Mouse (Mus musculus) thymus, adult 18-20 months (tissue): ENCODE data around the gene Kcnj4.

Experiments
- DNase-seq, 2 experiments: peaks; one replicate each; pipeline ENCODE4 v3.0.0; 2022; ENCODE audit warnings: mixed read lengths in 2 of 2

The Kcnj4 gene

DNA sequence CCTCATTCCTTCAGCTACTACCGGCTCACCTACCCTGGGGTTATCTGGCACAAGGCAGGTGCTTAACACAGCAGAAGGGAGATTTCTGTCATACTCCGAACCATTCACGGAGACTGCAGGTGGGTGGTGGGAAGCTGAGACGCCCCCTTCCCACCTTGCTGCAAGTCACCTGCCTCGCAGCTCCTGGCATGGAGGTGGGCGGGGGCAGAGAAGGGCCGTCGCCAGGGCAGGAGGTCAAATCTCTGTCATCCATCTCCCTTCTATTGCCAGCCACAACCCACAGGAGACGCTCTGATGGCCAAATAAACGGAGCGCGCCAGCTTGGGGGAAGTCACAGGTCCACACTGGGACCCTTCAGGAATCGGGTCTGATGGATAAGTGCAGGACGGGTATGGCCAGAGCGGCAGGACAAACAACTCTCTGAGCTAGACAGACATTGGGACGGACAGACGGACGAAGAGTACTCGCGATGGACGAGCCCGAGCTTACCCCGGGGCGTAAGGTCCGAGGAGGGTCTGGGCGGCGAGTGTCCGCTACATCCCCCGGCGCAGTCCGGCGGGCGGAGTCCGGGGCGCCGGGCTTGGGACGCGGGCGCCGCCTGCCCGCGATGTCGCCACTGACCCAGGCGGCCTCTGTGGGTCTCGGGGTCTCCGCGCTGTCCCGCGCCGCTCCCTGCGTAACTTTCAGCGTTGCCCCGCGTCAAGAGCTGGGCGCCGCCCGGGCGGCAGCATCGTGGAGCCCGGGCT, at the start of gene Kcnj4:
Gene Kcnj4 (minus strand): TSS at position 535 of the 746 bp plus-strand sequence.
- DNase-seq = no peak

DNA sequence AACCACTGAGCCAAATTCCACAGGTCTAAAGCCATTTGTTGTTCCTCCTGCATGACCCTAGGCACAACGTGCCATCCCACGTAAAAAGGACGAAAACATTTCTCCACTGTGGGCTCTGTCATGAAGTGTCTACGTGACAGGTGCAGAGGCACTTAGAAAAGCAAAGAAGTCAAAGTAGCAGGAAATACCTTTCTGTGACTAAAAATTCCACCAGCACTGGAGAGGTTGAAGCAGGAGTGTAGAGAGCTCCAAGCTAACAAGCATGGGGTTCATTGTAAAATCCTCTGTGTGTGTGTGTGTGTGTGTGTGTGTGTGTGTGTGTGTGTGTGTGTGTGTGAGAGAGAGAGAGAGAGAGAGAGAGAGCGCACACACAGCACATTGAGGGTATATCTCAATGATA, 47.5 kb upstream of the Kcnj4 start:
- no peak for DNase-seq

DNA sequence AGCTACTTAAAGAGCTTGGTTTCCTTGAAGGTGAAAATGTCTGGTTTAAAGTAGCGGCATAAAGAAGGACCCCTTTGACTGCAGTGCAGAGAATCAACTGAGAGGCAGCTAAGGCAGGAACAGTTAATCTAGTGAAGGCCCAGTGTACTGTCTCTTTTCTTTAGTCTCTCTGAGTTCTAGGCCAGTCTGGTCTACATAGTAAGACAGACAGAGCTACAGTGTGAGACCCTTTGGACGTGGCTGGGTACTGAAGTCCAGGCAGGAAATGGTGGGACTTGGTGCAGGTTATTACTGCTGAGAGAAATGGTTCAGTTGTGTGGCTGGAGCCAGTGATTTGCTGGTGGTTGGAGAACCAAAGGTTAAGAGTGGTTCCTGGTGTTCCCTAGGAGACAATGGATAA, 43.2 kb upstream of the Kcnj4 start:
- DNase-seq = no peak

GRCm38 (mm10) chr15:79547289-79547820, 42.3 kb upstream of the Kcnj4 start:
- peak; percentile 27 to 28 for DNase-seq

GRCm38 (mm10) chr15:79546410-79547288, 41.6 kb upstream of the Kcnj4 start, which contains the start of gene Ddx17:
Gene Ddx17 (minus strand): TSS chr15:79546741.
- DNase-seq = peak; percentile 91 to 93

GRCm38 (mm10) chr15:79545921-79546399, 40.9 kb upstream of the Kcnj4 start:
- peak in 1 of 2 experiments; percentile 33 for DNase-seq

GRCm38 (mm10) chr15:79545496-79545895, 40.5 kb upstream of the Kcnj4 start:
- no peak for DNase-seq

- DNase-seq = no peak
These were observed 38.9 kb upstream of the Kcnj4 start for GRCm38 (mm10) chr15:79543968-79544367.

DNA sequence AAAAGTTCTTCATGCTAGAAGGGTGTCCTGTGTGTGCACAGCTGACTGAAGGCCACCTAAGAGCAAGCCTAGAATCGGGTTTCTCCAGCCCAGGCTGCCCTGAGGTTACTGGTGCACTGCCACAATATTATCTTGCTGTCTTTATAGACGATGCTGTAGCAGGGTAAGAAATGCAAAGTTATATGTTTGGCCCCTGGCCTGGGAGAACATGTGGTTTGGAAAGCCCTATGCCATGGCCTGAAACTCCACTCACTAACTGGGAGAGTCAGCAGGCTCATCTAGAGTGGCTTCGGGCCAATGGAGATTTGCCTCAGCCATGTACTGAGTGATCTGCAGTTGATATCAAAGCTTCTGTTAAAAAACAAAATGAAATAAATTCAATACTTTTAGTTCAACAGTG, 28.8 kb upstream of the Kcnj4 start:
- no peak for DNase-seq

DNA sequence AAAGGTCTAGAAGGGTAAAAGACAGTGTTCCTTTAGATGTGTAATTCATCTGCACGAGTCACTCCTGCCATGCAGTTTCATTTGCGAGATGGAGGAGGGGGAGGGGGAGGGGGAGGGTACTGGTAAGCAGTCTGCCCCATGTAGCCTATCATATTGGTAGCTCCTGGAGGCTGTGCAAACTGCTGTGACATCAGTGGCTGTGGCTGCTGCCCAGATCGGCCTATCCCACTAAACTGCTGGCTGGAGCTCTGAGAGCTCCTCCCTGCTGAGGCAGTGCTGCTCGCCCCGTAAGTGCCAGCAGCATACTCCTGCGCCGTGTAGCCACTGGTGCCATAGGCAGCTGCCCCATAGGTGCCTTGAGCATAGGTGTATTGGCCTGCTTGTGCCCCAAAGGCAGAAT, 24.9 kb upstream of the Kcnj4 start:
- DNase-seq = no peak

GRCm38 (mm10) chr15:79527991-79528639, 23.1 kb upstream of the Kcnj4 start:
- DNase-seq = no peak

GRCm38 (mm10) chr15:79527192-79527591, 22.2 kb upstream of the Kcnj4 start:
- no peak for DNase-seq

- no peak for DNase-seq
These were observed 21.1 kb upstream of the Kcnj4 start for GRCm38 (mm10) chr15:79525979-79526768.

DNA sequence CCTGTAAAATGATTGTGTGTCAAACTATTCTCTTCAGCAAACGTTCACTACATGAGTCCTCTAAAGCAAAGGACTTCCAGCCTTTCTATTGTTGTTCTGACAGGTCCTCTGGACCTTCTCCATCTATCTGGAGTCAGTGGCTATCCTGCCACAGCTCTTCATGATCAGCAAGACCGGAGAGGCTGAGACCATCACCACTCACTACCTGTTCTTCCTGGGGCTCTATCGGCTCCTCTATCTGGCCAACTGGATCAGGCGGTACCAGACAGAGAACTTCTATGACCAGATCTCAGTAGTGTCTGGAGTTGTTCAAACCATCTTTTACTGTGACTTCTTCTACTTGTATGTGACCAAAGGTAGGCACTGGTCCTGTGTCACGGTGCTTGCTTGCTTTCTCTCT, 20.5 kb upstream of the Kcnj4 start:
- DNase-seq = no peak

DNA sequence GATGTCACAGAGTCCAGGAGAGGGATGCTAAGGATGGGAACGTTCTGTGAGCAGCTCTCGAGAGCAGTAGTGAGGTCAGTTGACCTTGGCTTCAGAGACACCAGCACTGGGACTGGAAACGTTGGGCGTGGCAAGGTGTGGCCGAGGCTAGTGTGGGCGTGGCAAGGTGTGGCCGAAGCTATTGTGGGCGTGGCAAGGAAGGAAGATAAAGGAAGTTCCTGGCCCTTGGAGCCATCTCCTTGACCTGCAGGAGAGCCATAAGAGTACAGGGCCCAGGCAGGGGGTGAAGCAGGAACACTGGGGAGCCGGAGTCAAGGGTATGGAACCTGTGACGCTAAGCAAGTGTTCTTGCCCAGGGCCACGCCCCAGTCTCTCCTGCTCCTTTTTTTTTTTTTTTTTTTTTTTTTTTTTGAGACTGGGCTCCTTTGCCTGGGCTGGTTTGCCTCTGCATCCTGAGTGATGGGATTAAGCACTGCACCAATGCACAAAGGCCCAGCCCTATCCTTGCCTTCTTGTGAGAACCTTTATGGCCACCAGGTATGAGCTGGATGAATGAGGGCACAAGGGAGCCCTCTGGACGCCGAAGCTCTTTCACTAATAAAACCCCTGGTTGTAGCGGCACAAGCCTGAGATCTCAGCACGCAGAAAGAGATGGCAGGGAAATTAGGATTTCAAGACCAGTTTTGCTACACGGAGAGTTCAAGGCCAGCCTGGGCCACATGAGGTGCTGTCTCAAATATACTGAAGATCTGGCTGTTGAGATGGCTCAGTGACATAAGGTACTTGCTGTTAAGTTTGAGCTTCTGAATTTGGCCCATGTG, 14.6 kb upstream of the Kcnj4 start:
- DNase-seq = no peak

DNA sequence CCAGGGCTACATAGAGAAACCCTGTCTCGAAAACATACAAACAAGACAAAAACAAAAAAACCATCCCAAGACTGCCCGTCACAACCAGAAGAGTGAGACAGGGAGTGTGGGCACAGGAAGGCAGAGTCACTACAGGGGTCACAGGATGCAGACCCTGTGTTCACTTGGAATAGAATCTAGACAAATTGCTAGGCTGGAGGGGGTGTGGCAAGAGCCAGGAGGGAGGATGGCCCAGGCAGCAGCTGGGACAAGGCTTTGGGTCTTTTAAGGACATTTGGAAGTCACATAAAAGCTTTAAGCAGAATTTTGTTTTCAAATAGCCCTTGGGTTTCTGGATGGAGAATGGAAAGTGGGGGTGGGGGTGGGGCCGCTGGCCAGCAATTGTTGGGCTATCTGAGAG, 13.5 kb upstream of the Kcnj4 start:
- DNase-seq = no peak

DNA sequence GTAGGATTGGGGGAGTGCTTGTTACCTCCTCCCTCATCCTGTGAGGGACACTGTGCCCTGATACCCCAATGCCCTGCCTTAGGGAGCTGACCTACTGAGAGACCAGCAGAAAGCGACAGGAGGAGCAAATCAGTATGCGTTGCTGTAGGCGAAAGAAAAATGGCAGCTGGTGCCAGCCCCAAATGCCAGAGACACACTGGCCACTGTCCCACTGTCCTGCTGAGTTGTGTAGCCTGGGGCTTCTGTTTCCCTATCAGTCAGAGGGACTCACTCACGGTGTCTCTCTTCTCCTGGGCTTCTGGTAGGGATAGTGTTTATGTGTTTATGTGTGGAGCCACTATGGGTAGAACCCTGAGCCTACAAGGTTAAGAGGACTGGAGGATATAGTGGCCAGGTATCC, 12.7 kb upstream of the Kcnj4 start:
- no peak for DNase-seq

DNA sequence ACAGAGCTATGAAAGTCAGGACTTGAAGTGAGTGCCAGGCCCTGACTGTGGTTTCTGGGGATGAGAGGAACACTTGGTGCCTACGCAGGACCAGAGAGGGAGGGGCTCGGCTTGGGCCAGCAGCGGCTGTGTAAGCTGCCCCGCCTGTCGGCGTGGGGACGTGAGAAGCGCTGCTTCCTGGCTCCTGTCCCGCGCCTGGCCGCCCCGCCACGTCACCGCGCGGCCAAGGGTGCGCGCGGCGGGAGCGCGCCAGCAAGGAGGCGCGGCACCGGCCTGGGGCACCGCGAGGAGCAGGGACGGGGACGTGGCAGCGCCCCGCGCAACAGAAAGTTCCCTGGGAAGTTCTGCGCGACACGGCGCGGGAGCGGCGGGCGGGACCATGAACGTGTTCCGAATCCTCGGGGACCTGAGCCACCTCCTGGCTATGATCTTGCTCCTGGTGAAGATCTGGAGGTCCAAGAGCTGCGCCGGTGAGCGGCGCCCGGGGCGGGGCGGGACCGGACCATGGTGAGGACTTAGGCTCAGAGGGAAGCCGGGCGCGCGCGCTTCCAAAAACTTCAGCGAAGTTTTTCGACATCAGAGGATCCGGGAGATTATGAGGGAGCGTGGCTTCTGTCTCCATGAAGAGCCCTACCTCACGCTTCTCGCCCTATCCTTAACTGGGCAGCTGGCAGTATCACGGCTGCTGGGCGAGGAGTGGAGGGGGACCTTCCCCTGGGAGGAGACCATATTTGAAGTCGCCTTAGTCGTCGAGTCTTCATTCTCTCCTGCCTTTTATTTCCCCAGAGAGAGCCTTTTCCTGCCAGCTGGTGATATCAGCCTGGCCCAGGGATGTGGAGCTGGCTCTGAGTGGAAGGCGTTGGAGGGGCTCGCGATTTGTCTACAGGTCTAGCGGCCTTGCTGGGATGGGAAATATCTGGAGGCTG, 11.4 kb upstream of the Kcnj4 start, which contains the start of gene Kdelr3:
Gene Kdelr3 (plus strand): TSS at position 241 of the 926 bp plus-strand sequence.
- DNase-seq = no peak

- DNase-seq = no peak
These were observed 8.9 kb upstream of the Kcnj4 start for GRCm38 (mm10) chr15:79513940-79514339.
